Mouse (Mus musculus) frontal cortex, postnatal 10 days (tissue): ENCODE results near the gene P2rx4.

Source experiments
- DNase-seq, 2 experiments: peaks; one replicate each; pipeline ENCODE4 v3.0.0; 2022; ENCODE audit warnings: low spot score in 2 of 2, mixed read lengths in 1 of 2

The P2rx4 gene

GRCm38 (mm10) chr5:122756144-122756543 lies 48.8 kb downstream of the P2rx4 start:
- DNase-seq = no peak

GRCm38 (mm10) chr5:122756680-122757079 lies 49.3 kb downstream of the P2rx4 start:
- DNase-seq = no peak

DNA sequence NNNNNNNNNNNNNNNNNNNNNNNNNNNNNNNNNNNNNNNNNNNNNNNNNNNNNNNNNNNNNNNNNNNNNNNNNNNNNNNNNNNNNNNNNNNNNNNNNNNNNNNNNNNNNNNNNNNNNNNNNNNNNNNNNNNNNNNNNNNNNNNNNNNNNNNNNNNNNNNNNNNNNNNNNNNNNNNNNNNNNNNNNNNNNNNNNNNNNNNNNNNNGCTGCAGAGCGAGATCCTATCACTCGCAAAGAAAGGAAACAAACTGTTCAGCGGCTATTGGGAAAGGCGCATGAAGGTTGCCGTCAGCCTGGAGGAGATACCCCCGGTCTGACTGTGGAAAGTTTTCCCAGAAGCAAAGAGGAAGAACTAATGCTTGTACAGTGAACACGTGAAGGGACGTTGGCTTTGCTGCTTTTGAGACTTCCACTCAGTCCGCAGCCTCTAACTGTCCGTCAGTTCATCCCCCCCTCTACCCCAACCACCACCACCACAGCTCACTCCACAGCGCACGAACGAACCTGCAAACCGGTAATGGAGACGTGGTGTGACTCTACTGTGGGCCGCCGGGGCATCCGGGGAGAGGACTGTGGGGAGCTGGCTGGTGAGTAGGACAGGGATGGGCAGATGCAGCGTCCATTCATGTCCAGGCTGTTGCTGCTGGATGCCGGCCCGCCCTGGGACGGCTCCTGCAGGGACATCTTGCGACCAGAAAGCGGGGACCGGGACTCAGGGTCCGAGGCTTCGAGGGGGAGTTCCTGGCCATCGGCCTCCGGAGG lies 56.1 kb downstream of the P2rx4 start:
- no peak for DNase-seq

DNA sequence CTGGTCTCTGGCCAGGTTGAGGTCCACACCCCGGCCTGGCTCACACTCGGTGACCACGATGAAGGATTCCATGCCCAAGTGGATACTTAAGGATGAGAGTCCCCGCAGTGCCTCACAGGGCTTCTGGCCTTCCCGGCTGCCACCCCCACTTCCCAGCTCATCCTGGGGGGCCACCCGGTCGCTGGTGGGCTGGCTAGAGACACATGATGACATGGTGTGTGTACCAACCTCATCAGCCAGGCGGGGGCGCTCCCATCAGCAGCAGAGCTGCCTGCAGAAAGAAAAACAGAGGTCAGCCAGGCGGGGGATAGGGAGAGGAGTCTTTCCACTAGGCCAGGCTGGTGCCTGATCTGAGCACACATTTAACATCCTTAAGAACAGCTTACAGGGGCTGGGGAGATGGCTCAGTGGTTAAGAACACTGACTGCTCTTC lies 56.7 kb downstream of the P2rx4 start:
- no peak for DNase-seq

DNA sequence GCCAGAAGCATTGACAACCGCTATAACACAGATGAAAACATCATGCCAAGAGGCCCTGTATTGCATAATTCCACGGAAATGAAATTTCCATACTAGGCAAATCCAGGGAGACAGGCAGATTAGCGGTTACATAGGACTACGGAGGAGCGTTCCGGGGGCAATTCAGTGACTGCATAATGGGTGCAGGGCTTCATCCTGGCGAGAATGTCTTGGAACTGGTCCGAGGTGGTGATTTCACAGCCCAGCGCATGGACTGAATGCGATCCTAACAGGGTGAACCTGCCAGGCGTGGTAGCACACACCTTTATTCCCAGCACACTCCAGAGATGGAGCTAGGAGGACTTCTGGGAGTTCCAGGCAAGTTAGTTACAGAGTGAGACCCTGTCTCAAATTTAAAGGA lies 59.9 kb downstream of the P2rx4 start:
- DNase-seq = no peak

DNA sequence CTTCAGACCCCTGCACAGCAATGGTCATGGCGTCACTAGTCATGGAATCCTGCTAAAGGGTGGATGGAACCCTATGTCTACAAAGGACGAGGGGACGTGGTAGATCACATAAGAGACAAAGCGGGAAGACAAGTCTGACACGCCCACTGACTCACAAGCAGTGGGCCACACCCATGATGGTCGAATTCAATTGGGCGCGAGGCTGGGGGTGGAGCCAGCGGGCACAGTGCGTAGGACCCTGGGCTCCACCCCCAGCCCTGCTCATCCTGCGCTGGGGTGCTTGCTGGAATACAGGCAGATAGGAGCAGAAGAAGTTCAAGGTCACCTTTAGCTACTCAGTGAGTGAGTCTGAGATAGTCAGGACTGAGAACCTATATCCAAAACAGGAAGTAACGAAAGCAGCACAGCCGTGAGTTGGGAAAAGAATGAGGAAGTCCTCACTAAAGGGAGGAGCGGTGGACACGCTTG lies 61.8 kb downstream of the P2rx4 start:
- DNase-seq = no peak

DNA sequence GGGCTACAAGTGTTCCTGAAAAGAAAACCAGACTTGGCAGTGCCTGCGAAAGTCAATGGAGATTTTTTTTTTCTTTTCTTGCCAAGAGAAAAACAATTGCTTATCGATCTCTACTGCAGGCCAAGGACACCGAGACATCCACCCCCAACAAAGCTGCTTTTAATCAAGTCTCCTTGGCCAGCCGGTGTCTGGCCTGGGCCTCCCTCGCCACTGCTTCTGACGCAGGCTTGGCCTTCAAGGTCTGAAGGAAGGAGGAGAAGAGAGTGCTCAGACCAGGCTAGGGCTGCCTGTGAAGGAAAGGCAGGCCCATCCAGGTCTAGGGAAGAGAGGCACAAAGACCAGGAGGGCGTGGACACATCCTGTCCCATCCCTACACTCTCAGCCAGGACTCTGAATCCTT lies 63.0 kb downstream of the P2rx4 start:
- DNase-seq = no peak

DNA sequence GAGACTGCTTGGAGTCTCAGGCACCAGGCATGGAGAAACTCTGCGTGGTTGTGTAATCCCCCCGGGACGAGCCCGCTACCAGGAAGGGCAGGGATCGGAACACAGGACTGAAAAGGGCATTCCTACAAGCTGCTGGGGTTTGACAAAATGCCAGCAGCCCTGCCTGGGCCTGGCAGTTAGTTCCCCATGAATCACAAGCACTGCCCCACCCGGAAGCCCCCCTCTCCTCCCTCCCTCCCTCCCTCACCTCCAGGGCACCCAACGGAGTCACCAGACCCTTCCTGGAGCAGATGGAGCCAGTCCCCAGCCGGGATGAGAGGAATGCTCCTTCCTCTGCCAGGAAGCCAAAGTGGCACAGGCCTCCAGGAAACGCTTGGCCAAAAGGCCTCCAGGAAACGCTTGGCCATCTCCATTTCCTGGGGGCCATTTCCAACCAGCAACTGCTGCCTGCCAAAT lies 63.5 kb downstream of the P2rx4 start:
- no peak for DNase-seq

- no peak for DNase-seq
Observed at GRCm38 (mm10) chr5:122771428-122771827, 64.1 kb downstream of the P2rx4 start.

- no peak for DNase-seq
Observed at GRCm38 (mm10) chr5:122773756-122774155, 66.4 kb downstream of the P2rx4 start.

DNA sequence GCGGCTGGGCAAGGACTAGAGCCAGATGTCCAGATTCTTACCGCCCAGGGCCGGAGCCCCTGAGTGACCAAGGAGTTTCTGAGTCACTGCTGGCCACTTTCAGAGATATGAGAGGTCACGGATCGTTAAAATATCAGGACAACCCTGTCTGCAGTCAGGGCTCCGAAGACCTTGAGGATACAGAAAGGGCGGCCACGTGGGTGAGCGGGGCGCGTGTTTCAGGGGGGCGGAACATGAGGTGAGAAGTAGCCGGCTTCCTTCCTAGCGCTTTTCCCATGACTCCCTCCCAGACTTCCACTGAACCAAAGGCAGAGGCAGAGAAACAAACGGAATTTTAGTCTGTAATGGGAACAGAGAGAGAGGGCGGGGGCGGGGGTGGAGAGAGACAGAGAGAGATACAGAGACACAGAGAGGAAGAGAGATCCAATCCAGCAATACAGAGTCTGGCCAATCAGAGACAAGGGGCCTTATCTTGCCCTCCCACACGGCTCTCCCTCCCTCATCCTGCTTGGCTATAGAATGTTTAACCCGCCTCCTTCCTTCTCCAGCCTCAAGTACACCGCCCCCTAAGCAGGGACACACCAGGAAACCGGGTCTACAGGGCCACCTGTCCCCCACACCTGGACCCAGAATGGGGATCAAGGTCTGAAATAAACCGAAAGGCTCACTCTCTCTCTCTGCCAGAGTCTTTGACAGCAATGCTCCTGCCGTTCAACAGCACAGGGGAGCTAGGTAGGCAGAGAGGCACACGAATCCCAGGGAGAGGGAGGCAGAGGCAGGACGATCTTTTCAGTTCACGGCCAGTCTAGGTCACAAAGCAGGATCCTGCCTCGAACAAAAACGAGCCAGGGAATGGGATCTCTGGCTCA lies 67.6 kb downstream of the P2rx4 start:
- no peak for DNase-seq

DNA sequence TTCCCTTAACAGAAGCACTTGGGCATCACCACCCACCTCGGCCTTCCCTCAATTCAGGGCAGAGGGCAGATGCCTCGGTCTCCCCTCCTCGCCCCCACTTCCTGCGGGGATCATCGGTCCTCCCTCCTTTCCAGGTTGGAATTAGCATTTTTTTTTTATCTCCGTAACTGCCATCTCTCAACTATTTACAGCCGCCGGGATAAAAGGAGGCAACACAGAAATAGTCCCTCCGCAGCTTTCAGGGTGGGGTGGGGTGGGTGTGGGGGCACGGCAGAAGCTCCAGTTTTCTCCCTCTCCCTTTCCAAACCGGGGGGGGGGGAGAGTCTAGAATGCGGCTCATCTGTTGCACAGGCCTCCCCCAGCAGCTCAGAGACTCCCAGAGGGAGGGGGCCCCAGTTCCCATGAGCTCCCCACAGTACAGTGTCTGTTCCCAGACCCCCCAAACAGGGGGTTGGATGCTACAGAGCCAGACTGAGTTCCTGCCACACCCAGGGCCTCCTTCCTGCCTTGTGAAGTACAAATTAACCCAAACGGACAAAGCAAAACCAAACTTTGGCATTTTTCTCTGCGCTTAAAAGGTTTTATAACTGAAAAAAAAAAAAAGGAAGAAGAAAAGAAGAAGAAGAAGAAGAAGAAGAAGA lies 68.4 kb downstream of the P2rx4 start:
- no peak for DNase-seq

DNA sequence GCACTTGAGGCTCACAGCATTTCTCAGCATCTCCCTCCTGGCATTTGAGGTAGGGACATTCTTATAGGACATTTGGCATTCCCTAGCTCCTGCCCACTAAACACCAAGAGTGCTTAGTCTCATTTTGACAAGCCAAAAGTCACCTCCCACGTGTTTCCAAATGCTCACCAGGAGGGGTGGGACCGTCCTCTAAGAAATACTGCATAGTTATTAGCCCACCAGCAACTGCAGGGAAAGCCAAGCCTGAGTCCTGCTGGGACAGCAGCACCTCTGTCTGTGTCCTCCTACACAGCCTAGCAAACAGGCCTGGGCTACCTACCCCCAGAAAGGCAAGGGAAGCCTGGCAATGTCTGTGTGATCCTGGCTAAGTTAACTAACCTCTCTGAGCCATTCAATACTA lies 70.0 kb downstream of the P2rx4 start:
- no peak for DNase-seq

GRCm38 (mm10) chr5:122778231-122779226 lies 71.2 kb downstream of the P2rx4 start:
- DNase-seq = no peak
